Mouse (Mus musculus) urinary bladder, postnatal 4 days (tissue): ENCODE results near the gene Tfdp1.

Experiments used
- DNase-seq, 2 experiments: peaks; one replicate each; pipeline ENCODE4 v3.0.0; 2021 to 2022; ENCODE audit warnings: low spot score in 2 of 2

The Tfdp1 gene

DNA sequence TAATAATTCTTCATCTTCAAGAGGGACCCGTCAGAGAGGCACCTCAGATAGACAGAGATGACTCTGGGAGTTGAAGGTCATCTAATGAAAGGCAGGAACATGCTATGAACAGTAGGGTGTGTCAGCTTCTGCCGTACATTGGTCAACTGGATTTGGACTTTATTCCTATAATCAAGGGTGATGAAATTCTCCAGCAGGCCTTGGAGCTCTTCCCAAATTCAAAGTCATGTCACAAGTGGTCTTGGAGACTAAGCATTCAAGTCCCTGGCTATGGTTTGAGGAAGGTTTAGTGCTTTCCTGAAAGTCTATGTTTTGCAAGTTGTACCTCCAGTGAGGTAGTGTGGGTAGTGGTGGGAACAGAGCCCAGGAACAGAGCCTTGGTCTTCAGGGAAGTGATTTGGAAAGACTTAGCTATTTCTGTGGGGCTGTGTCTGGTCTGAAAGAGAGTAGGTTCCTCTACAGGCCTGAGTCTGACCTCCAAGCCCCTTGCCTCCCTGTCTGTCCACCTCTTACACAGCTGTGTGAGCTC, 80.6 kb downstream of the Tfdp1 start:
- DNase-seq = no peak

GRCm38 (mm10) chr8:13420970-13421369, 82.4 kb downstream of the Tfdp1 start:
- no peak for DNase-seq

DNA sequence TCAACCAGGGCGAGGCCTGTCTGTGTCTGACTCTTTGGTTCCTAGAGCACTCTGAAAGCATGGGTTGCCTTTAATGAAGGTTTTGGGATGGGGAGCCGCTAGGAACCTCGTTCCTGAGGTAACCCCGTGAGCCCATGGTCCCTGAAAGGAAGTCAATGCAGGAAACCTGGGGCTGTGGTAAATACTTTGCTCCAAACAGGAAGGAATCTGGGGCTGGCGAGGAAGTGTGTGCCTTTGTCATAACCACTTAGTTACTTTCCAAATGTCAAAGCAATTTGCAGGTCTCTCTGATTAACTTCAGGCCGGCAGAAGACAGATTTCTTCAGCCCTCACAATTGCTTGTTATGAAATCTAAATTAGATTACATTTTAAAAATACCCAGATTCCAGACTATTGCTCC, 88.8 kb downstream of the Tfdp1 start:
- DNase-seq = no peak
